Mouse (Mus musculus) kidney, adult 8-10 months (tissue): ENCODE measurements around the gene Sh3bgrl3.

ENCODE experiments used
- DNase-seq, 2 experiments: peaks; one replicate each; pipeline ENCODE4 v3.0.0; 2022

Sh3bgrl3 gene

DNA sequence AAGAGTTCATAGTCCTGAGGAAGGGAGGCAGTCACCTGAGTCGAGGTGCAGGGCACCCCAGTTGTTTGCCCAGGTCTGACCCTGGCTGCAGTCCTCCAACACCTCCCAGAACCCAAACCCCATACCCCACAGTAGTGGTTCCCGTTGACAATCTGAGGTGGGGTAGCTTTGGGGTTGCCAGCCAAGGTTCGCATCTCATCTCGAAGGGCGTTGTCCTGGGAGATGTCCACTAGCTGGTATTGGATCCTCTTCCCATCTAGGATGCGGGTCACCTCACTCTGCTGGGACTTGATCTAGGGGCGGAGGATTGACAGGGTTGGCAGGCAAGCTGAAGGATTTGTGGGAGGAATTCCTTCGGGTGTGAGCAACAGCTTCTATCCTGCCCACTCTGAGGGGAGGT, 796 bp downstream of the Sh3bgrl3 start:
- no peak for DNase-seq

DNA sequence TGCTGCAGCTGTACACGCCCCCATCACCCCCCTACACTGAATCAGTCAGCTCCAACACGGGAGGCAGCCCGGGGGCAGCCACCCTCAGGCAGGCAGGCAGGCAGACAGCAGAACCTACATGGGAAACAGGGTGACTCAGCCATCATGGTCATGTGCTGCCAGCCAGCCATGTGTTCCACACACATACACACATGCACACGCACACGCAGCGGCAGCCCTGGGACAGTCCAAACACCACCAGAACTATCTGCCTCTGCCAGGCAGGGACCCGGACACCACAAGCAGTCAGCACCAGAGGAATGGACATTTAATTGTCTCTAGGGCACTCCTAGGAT, 1.5 kb downstream of the Sh3bgrl3 start:
- DNase-seq: no peak

DNA sequence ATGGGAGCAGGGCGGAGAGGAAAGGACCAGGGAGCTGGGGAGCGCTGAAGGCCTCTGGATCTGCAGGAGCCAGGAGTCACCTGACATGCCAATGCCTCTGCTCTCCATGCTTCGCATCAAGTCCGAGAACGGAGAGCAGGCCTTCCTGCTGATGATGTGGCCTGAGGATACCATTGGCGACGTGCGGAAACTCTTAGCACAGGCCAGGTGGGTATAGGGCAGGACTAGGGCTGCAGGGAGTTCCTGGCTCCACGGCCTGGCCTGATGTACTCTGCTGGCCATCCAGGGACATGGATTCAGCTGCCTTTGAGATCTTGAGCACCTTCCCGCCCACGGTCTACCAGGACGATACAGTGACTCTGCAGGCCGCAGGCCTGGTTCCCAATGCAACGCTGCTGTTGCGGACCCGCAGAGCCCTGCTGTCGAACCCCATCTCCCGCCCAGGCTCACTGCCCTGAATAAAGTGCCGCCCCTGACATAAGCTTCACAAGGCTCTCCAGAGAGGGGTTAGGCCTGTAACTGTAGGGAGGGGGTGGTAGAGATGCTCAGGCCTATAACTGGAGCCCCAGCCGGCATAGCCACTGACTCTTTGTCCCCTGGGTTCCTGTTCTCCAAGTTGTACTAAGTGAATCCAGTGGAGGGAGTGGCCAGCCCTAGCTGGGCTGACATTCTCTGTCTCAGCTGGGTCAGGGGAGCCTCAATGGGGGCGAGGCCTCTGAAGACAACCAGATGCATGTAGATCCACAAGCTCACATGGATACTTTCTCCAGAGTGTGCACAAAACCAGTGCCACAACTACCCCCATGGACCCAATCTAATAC, 2.1 kb downstream of the Sh3bgrl3 start:
- no peak for DNase-seq

GRCm38 (mm10) chr4:134125383-134126060, 3.1 kb downstream of the Sh3bgrl3 start:
- DNase-seq: no peak

DNA sequence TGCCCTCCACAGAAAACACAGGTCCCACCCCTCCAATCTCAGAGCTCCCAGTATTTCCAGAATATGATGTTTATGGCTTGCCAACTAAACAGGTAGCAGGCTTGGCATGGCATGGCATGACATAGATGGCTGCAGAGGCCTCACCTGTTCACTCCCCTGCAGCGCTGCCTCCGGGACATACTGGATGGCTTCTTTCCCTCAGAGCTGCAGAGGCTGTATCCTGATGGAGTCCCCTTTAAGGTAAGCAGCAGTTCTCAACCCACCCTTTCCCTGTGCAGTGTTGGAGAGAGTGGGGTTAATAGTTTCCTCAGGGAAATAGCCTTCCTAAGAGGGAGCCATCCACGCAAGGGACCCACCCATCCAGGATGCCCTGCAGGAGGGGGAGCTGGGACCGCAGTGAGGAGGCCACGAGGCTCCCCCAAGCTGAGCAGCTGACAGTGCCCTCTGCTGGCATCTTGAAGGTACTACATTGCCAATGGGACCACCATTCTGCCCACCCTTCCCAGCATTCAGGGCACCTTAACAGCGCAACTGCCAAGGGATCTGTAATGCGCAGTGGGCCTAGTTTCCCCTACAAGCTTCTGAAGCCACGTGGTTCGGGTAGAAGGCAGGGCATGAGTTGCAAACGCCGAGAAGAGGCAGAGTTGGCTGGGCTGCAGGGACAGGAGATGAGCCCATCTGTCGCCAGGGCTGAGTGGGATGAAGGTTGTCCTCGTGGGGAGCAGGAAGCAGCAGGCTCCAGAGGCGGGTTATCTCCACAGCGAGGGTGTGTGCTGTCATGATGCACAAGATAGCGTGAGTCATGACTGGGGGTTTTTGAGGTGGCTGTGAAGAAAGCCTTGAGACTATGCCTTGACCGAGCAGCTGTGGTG, 4.7 kb downstream of the Sh3bgrl3 start:
- DNase-seq: no peak

DNA sequence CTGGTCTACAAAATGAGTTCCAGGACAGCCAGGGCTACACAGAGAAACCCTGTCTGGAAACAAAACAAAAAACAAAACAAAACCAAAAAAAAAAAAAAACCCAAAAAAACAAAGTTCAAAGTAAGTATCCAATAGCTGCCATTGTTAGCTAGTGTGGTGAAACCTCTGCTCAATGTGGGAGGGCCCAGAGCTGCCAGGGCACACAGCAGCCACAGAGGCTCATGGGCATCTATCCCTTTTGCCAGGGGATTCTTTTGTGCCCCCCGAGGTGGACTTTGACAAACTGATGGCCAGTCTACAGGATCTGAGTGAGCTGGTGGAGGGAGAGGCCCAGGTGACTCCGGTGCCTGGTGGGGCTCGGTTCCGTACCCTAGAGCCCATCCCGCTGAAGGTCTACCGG, 5.4 kb downstream of the Sh3bgrl3 start:
- no peak for DNase-seq

- no peak for DNase-seq
Measured at GRCm38 (mm10) chr4:134122281-134122680, 6.3 kb downstream of the Sh3bgrl3 start.

DNA sequence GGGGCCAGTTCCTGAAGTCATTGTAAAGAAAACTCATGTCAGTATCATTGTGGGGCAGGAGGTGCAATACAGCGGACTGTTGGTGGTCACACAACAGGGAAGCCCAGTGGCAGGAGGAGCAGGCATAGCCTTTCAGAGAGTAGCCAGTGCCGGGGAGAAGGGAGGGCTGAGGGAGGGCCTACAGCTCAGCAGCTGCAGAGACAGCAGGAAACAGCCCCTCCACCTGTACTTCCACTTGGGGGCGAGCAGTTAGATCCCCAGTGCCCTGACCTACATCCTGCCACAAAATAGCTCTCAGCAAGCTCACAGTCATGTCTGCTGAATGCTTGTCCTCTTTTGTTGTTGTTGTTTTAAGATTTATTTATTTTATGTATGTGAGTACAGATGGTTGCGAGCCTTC, 7.0 kb downstream of the Sh3bgrl3 start:
- DNase-seq: no peak

- DNase-seq: no peak
Measured at GRCm38 (mm10) chr4:134120916-134121315, 7.7 kb downstream of the Sh3bgrl3 start.

DNA sequence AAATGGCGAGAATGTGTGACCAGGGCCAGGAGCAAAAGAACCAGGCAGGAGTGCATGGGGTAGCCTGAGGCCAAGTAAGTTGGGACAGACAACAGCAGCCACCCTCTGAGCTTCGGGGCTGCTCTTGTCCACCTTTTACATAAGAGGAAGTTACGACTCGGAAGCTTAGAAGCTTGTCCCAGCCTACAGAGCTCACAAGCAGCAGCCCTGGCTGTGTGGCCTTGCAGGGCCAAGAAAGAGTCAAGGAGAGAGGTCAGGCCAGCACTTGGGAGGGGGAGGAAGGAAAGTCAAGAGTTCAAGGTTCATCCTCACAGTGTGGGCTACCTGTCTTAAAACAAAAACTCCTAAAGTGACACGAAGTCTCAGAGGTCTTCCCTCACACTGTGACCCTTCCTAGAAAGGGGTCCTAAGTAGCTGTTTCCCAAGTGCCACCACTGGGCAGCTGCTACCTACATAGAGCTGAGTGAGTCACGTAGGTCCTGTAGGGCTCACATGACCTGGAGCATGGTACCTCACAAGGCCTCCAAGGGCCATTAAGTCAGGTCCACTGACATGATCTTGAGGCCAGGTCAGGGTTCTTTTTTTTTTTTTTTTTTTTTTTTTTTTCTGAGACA, 8.3 kb downstream of the Sh3bgrl3 start:
- DNase-seq: no peak

GRCm38 (mm10) chr4:134119644-134120043, 8.9 kb downstream of the Sh3bgrl3 start:
- no peak for DNase-seq

DNA sequence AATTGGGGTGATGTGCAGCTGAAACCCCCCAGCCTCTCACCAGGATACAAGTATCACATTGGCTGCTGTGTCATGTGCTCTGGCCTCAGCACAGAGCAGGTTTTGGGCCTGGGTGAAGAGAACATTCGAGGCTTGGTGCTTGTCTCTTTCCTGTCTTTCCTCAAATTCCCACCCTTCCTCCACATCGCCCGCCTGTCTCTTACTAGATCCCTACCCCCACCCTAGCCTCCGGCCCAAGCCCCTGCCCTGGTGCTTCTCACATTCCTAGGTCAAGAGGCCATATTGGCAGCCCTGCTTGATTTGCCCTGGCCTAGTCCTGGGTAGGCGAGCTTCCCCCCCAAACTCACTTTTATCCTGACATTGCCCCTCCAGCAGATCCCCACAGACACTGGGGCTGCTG, 9.5 kb downstream of the Sh3bgrl3 start:
- no peak for DNase-seq

GRCm38 (mm10) chr4:134118126-134118800, 10.3 kb downstream of the Sh3bgrl3 start:
- DNase-seq: no peak

GRCm38 (mm10) chr4:134117012-134117411, 11.6 kb downstream of the Sh3bgrl3 start:
- no peak for DNase-seq

- no peak for DNase-seq
Measured at GRCm38 (mm10) chr4:134116501-134116900, 12.1 kb downstream of the Sh3bgrl3 start.

DNA sequence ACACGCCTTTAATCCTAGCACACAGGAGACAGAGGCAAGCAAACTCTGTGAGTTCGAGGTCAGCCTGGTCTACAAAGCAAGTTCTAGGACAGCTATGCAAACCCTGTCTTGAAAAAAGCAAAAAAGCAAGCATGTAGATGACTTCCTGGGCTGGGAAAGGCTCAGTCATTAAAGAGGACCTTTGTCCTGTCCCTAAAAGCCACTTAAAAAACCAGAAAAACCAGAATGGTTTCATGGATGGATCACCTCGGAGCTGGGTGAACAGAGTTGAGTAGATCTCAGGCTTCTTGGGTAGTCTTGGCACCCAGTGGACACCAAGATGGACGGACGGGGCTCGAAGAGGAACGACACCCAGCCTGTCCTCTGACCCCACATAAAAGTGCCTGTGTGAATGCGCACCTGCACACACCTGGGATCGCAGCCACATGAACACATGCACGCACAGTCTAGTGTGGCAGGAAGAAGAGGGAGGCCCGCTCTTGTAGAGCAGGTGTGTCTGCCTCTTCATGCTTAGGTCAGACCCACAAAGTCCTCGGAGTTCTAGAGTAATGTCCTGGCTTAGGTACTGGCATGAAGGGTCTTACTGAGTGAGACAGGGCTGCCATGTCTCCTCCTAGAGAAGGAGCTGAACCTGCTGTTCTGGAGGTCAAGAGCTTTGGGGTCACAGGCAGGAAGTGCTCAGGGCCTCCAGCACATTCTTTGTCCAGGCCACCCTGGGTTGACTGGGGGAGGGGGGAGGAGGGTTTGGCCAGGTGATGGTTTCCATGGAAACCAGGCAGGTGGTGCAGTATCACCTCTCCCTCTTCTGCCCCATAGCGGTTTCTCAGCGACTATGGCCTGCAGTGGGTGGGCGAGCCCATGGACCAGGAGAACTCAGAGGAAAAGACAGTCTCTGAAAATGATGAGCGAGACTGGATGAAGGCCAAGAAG, 13.1 kb downstream of the Sh3bgrl3 start:
- DNase-seq: no peak

DNA sequence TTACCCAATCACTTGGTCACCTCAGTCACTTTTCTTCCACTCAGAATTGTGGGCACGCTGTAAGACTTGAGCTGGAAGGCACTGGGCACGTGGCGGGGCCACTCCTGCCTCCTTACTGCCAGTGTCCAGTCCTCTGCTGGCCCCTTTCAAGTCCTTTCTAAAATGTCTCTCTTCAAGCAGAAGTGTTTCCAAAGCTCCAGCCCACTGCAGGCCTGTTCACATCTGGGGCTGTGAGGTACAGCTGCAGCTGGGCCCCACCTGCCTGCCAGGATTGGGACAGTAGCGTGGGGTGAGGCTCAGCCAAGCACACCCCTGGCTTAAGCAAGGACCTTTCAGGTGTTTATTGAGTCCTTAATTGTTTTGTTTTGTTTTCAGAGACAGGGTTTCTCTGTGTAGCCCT, 14.6 kb downstream of the Sh3bgrl3 start:
- DNase-seq: no peak

DNA sequence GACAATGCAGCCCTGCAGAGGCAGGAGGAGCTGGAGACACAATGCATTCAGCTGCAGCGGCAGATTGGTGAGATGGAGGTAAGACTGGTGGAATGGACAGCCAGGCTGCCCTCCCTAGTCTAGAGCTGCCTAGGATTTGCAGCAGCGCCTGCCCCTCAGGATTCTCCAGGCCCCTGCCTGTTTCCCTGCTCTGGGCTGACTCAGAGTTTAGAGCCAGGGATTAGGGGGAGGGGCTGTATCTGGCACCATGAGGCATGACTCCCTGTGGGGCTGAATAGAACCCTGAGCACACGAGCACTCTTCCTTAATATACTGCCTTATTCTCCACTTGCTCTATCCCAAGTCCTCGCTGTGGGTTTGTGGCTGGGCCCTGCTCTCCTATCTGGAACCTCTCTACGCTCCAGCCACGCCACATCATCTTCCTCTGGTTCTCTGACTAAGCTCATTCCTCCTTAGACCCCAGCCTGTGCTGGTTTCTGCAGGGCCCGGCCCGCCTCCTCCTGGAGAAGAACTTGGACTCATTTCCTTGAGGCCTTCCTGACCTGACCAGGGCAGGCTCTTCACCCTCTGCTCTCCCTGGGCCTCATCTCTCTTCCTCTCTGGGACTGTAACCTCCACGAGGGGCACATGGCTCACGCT, 15.1 kb downstream of the Sh3bgrl3 start:
- no peak for DNase-seq

DNA sequence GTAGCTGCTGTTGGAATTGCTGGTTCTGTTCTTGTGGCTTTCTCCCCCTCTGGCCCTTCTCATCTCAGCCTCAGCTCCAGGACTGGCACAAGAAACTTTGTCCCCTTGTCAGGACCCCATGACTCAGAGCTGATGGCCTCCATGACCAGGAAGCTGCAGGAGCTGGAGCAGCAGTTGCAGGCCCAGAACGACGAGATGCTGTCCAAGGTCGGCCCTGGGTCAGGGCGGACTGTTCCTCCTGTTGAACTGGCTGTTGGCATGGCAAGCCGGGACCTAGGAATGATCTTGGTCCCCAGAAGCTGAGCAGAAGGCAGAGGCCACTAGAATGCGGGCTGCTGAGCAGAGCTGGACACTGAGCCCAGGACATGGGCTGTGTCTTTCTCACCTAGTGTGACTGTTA, 16.2 kb downstream of the Sh3bgrl3 start:
- no peak for DNase-seq

DNA sequence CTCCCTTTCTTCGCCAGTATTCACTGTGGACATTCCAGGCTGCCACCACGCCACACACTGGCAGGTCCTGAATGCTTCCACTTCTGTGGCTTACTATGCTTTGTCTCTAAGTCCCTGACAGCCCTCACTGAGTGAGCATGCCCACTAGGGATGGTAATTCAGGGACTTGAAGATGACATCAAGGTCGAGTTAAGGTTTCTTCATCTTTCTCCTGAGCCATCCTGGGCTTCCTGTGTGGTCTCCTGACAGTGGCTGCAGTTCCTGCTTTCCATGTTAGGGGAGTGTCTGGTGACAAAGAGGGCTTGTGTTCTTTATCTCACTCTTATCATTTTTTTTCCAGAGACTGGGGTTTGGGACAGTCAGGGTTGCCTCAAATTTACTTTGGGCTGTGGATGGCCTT, 17.9 kb downstream of the Sh3bgrl3 start:
- DNase-seq: no peak

GRCm38 (mm10) chr4:134108196-134108595, 20.4 kb downstream of the Sh3bgrl3 start:
- DNase-seq: no peak
